Mouse (Mus musculus): ENCODE results near the gene Toporsl. TPM values are rescaled to one million over a fixed set of nuclear protein-coding genes. Genes with fewer than 3 reads are reported as not detected.

The Toporsl gene
- polyA plus RNA-seq, 1 experiment from 2014 or later = not detected

- Histone ChIP-seq H3K4me2 (no peak overlapping the region), H3K4me1 (ENCODE audit: insufficient read depth) (no peaks in the 10 kb centered on the region), H3K27ac (ENCODE audit: low read depth) (no peak overlapping the region), H3K27me3 (ENCODE audit: insufficient read depth, low read length) (no peaks in the 10 kb centered on the region), H3K4me3 (ENCODE audit: low read depth, low read length) (no peak overlapping the region), H3K36me3 (ENCODE audit: insufficient read depth) (no peaks in the 10 kb centered on the region), H3K9me3 (ENCODE audit: low read depth, low read length) (no peaks in the 10 kb centered on the region), H3K9ac (no peak overlapping the region)
- ATAC-seq (ENCODE audit: insufficient read depth) = no peak
- no peak for TF ChIP-seq CTCF (IDR thresholded peaks at IDR 0.05; ENCODE audit: low read depth)
- WGBS = 69% methylated on average over 7 of the region's 7 CpGs
- no peak for DNase-seq
Measured at GRCm38 (mm10) chr4:52598180-52598881, 2.3 kb downstream of the Toporsl start.

- H3K27ac ChIP-seq (ENCODE audit: low read depth) = no peak overlapping the region
- H3K9ac ChIP-seq = no peak overlapping the region
- H3K4me3 ChIP-seq (ENCODE audit: low read depth, low read length) = no peak overlapping the region
- TF ChIP-seq CTCF (IDR thresholded peaks at IDR 0.05; ENCODE audit: low read depth) = no peak
- no peak overlapping the region for H3K4me2 ChIP-seq
- no peak for ATAC-seq (ENCODE audit: insufficient read depth)
- no peaks in the 10 kb centered on the region for H3K27me3 ChIP-seq (ENCODE audit: insufficient read depth, low read length)
- H3K4me1 ChIP-seq (ENCODE audit: insufficient read depth) = no peaks in the 10 kb centered on the region
- WGBS = 26% methylated on average over 3 of the region's 3 CpGs
- peak; percentile 7 for DNase-seq
- no peaks in the 10 kb centered on the region for H3K36me3 ChIP-seq (ENCODE audit: insufficient read depth)
- no peaks in the 10 kb centered on the region for H3K9me3 ChIP-seq (ENCODE audit: low read depth, low read length)
Measured at GRCm38 (mm10) chr4:52606923-52607322, 10.8 kb downstream of the Toporsl start.

- no peak for TF ChIP-seq CTCF (IDR thresholded peaks at IDR 0.05; ENCODE audit: low read depth)
- no peak for ATAC-seq (ENCODE audit: insufficient read depth)
- no peak overlapping the region for H3K27ac ChIP-seq (ENCODE audit: low read depth)
Measured at GRCm38 (mm10) chr4:52634986-52635385, 38.9 kb downstream of the Toporsl start.

GRCm38 (mm10) chr4:52647791-52648190, 51.7 kb downstream of the Toporsl start:
- Histone ChIP-seq H3K4me2 (no peak overlapping the region), H3K27ac (ENCODE audit: low read depth) (no peak overlapping the region), H3K4me3 (ENCODE audit: low read depth, low read length) (no peak overlapping the region), H3K4me1 (ENCODE audit: insufficient read depth) (peaks cover 5% of the 10 kb centered on the region; the same call in 1 of the 2 replicates), H3K9ac (no peak overlapping the region), H3K9me3 (ENCODE audit: low read depth, low read length) (no peaks in the 10 kb centered on the region), H3K36me3 (ENCODE audit: insufficient read depth) (no peaks in the 10 kb centered on the region), H3K27me3 (ENCODE audit: insufficient read depth, low read length) (no peaks in the 10 kb centered on the region)
- 4% methylated on average over 4 of the region's 4 CpGs for WGBS
- ATAC-seq (ENCODE audit: insufficient read depth) (peak; percentile 95), DNase-seq (peak; percentile 82)
- no peak for TF ChIP-seq CTCF (IDR thresholded peaks at IDR 0.05; ENCODE audit: low read depth)

More at GRCm38 (mm10) chr4:52634986-52635385, 38.9 kb downstream of the Toporsl start:
- H3K4me3 ChIP-seq (ENCODE audit: low read depth, low read length) = no peak overlapping the region
- no peak overlapping the region for H3K9ac ChIP-seq
- WGBS = 76% methylated on average over 6 of the region's 6 CpGs
- no peaks in the 10 kb centered on the region for H3K4me1 ChIP-seq (ENCODE audit: insufficient read depth)
- H3K36me3 ChIP-seq (ENCODE audit: insufficient read depth) = no peaks in the 10 kb centered on the region
- no peak for DNase-seq
- no peak overlapping the region for H3K4me2 ChIP-seq
- H3K27me3 ChIP-seq (ENCODE audit: insufficient read depth, low read length) = no peaks in the 10 kb centered on the region
- no peaks in the 10 kb centered on the region for H3K9me3 ChIP-seq (ENCODE audit: low read depth, low read length)

GRCm38 (mm10) chr4:52659701-52660100, 63.6 kb downstream of the Toporsl start:
- ATAC-seq (ENCODE audit: insufficient read depth) = peak; percentile 99
- TF ChIP-seq CTCF (IDR thresholded peaks at IDR 0.05; ENCODE audit: low read depth) = peak; percentile 58

GRCm38 (mm10) chr4:52660701-52661117, 64.6 kb downstream of the Toporsl start:
- DNase-seq (no peak), ATAC-seq (ENCODE audit: insufficient read depth) (no peak)
- H3K4me2 ChIP-seq = no peak overlapping the region
- no peak overlapping the region for H3K27ac ChIP-seq (ENCODE audit: low read depth)
- TF ChIP-seq CTCF (IDR thresholded peaks at IDR 0.05; ENCODE audit: low read depth) = no peak
- H3K4me3 ChIP-seq (ENCODE audit: low read depth, low read length) = no peak overlapping the region
- no peaks in the 10 kb centered on the region for H3K9me3 ChIP-seq (ENCODE audit: low read depth, low read length)
- H3K36me3 ChIP-seq (ENCODE audit: insufficient read depth) = no peaks in the 10 kb centered on the region
- H3K4me1 ChIP-seq (ENCODE audit: insufficient read depth) = no peaks in the 10 kb centered on the region
- H3K27me3 ChIP-seq (ENCODE audit: insufficient read depth, low read length) = no peaks in the 10 kb centered on the region
- H3K9ac ChIP-seq = no peak overlapping the region
- WGBS = 43% methylated on average over 3 of the region's 3 CpGs

More at GRCm38 (mm10) chr4:52659701-52660100, 63.6 kb downstream of the Toporsl start:
- Histone ChIP-seq H3K4me3 (ENCODE audit: low read depth, low read length) (no peak overlapping the region), H3K9me3 (ENCODE audit: low read depth, low read length) (no peaks in the 10 kb centered on the region), H3K4me2 (no peak overlapping the region), H3K4me1 (ENCODE audit: insufficient read depth) (no peaks in the 10 kb centered on the region), H3K27ac (ENCODE audit: low read depth) (no peak overlapping the region), H3K36me3 (ENCODE audit: insufficient read depth) (no peaks in the 10 kb centered on the region), H3K27me3 (ENCODE audit: insufficient read depth, low read length) (no peaks in the 10 kb centered on the region), H3K9ac (no peak overlapping the region)
- peak; percentile 75 for DNase-seq

GRCm38 (mm10) chr4:52661311-52661710, 65.2 kb downstream of the Toporsl start:
- H3K9ac ChIP-seq = no peak overlapping the region
- no peak for TF ChIP-seq CTCF (IDR thresholded peaks at IDR 0.05; ENCODE audit: low read depth)
- DNase-seq (peak; percentile 56), ATAC-seq (ENCODE audit: insufficient read depth) (no peak)
- no peaks in the 10 kb centered on the region for H3K36me3 ChIP-seq (ENCODE audit: insufficient read depth)
- H3K4me1 ChIP-seq (ENCODE audit: insufficient read depth) = no peaks in the 10 kb centered on the region
- no peak overlapping the region for H3K27ac ChIP-seq (ENCODE audit: low read depth)
- no peaks in the 10 kb centered on the region for H3K9me3 ChIP-seq (ENCODE audit: low read depth, low read length)
- H3K4me3 ChIP-seq (ENCODE audit: low read depth, low read length) = no peak overlapping the region
- WGBS = 50% methylated on average over 5 of the region's 5 CpGs
- no peak overlapping the region for H3K4me2 ChIP-seq
- H3K27me3 ChIP-seq (ENCODE audit: insufficient read depth, low read length) = no peaks in the 10 kb centered on the region

Other genes starting within 250 kb of the Toporsl start
- 218 and 222 TPM in 2 replicates for gene Smc2, start 157.0 kb upstream of the Toporsl start, polyA plus RNA-seq (2014; fragmentation: Nextera tagmentation; extraction: Ambion mirVana)
- gene Vma21-ps, start 99.0 kb upstream of the Toporsl start, polyA plus RNA-seq (2014; fragmentation: Nextera tagmentation; extraction: Ambion mirVana) = not detected in 2 replicates
- not detected in 2 replicates for gene Olfr275, start 218.3 kb downstream of the Toporsl start, polyA plus RNA-seq (2014; fragmentation: Nextera tagmentation; extraction: Ambion mirVana)

Data from lung, embryonic 14.5 days (tissue).